19 mouse cellular contexts compared by ENCODE assay signal in the genomic region with DNA sequence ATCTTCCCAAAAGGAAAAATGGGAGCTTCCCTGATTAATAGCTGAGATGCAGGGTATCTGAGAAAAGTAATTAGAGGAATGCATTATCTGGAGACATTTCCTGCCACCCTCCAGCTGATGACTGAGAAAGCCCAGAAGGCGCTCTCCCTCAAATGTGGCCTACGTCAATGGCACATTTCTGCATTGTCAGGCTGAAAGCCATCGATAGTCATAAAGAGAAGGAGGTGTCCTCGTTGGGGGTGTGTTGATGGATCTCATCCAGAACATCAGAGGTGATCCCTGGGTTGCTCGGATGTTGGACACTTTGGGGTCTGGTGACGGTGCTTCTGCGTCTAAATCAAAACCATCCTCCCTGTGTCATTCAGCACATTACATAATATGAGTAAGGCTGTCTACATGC.
DNase-seq lines count a peak whose midpoint lies in the region; ATAC-seq and TF ChIP-seq lines count a peak whose summit lies in the region.
"Had no signal": no experiment of that assay in that cellular context is flagged by ENCODE, and none has a peak within 500 bp of the region (broad histone marks: within the 10 kb centered on the region; RNA-seq: fewer than 3 reads in every experiment).

No protein-coding gene starts in this region.

- no peak for DNase-seq in kidney, adult 2 months
- peak; percentile 39 for DNase-seq in embryo, embryonic 10.5 days (ENCODE audit: low spot score)
- DNase-seq in embryo, embryonic 9.5 days (ENCODE audit: extremely low spot score): peak; percentile 22
- DNase-seq in hindbrain, postnatal 0 days (ENCODE audit: low spot score): no peak
- DNase-seq in cerebellum, postnatal 4 days (ENCODE audit: low spot score in 2 of 2): no peak
- DNase-seq in kidney, adult 18-20 months: no peak
- DNase-seq: adrenal gland, adult 2 months; cerebellum, adult 2 months; cerebellum, postnatal 36 days; kidney, postnatal 10 days; liver, embryonic 13.5 days; midbrain, embryonic 14.5 days; spleen, adult 18-20 months; thymus, postnatal 36 days had no signal

- H3K4me3 ChIP-seq in kidney, embryonic 15.5 days (replicated peaks): no peak overlapping the region
- no peak overlapping the region for H3K4me3 ChIP-seq in kidney, adult 2 months (ENCODE audit: insufficient read depth, low read depth, low read length)
- H3K4me3 ChIP-seq in limb, embryonic 12.5 days (replicated peaks): no peak overlapping the region
- H3K4me3 ChIP-seq in hindbrain, postnatal 0 days (ENCODE audit: low read length): no peak overlapping the region
- H3K4me3 ChIP-seq: liver, embryonic 13.5 days; neural tube, embryonic 15.5 days had no signal

- H3K27ac ChIP-seq in kidney, embryonic 15.5 days: 0 out of 2 replicates have a peak overlapping the region, but pooled peaks have one; percentile 5
- no peak overlapping the region for H3K27ac ChIP-seq in kidney, adult 2 months (ENCODE audit: insufficient read depth, low read depth, low read length)
- no peak overlapping the region for H3K27ac ChIP-seq in limb, embryonic 12.5 days
- H3K27ac ChIP-seq in hindbrain, postnatal 0 days: no peak overlapping the region
- H3K27ac ChIP-seq: liver, embryonic 13.5 days; neural tube, embryonic 15.5 days had no signal

- TF ChIP-seq POLR2A in kidney, adult 2 months (IDR thresholded peaks at IDR 0.05; ENCODE audit: low read depth, low read length): no peak

- ATAC-seq in kidney, embryonic 15.5 days (replicated peaks; ENCODE audit: low FRiP score): no peak
- no peak for ATAC-seq in limb, embryonic 12.5 days (ENCODE audit: insufficient number of reproducible peaks, insufficient read depth, low FRiP score, low TSS enrichment, low read depth)
- no peak for ATAC-seq in hindbrain, postnatal 0 days
- ATAC-seq: hindbrain, embryonic 16.5 days; intestine, postnatal 0 days had no signal

- TF ChIP-seq CTCF in kidney, adult 2 months (conservative IDR thresholded peaks at IDR 0.05; ENCODE audit: insufficient read depth, insufficient read length, low read depth, low read length): no peak
- no peak for TF ChIP-seq CTCF in hindbrain, postnatal 0 days (IDR thresholded peaks at IDR 0.05; ENCODE audit: low read depth)

- no peaks in the 10 kb centered on the region for H3K9me3 ChIP-seq in kidney, embryonic 15.5 days (replicated peaks)
- no peaks in the 10 kb centered on the region for H3K9me3 ChIP-seq in limb, embryonic 12.5 days
- no peaks in the 10 kb centered on the region for H3K9me3 ChIP-seq in hindbrain, postnatal 0 days (ENCODE audit: low read length)
- H3K9me3 ChIP-seq: liver, embryonic 13.5 days; neural tube, embryonic 15.5 days had no signal

- 0 out of 2 replicates have a peak, but pooled peaks cover 16% of the 10 kb centered on the region for H3K4me1 ChIP-seq in kidney, embryonic 15.5 days
- no peaks in the 10 kb centered on the region for H3K4me1 ChIP-seq in kidney, adult 2 months (ENCODE audit: control insufficient read depth, insufficient read depth, low read length)
- peaks cover 32% of the 10 kb centered on the region for H3K4me1 ChIP-seq in limb, embryonic 12.5 days (replicated peaks)
- H3K4me1 ChIP-seq in hindbrain, postnatal 0 days (ENCODE audit: insufficient read depth, low read length): no peaks in the 10 kb centered on the region
- H3K4me1 ChIP-seq: liver, embryonic 13.5 days; neural tube, embryonic 15.5 days had no signal

- 74% methylated on average over 7 of the region's 7 CpGs for WGBS in kidney, embryonic 15.5 days
- WGBS in kidney, adult 2 months: 87% methylated on average over 7 of the region's 7 CpGs
- 21% methylated on average over 7 of the region's 7 CpGs for WGBS in limb, embryonic 12.5 days
- 88% methylated on average over 7 of the region's 7 CpGs for WGBS in hindbrain, postnatal 0 days

- no peaks in the 10 kb centered on the region for H3K27me3 ChIP-seq in kidney, embryonic 15.5 days
- H3K27me3 ChIP-seq in kidney, adult 2 months (replicated peaks; ENCODE audit: control insufficient read depth, insufficient read depth, low read length): no peaks in the 10 kb centered on the region
- H3K27me3 ChIP-seq in limb, embryonic 12.5 days: peaks cover 40% of the 10 kb centered on the region
- no peaks in the 10 kb centered on the region for H3K27me3 ChIP-seq in hindbrain, postnatal 0 days (ENCODE audit: insufficient read depth, low read length)
- H3K27me3 ChIP-seq: liver, embryonic 13.5 days had no signal

- H3K36me3 ChIP-seq in kidney, embryonic 15.5 days: no peaks in the 10 kb centered on the region
- no peaks in the 10 kb centered on the region for H3K36me3 ChIP-seq in kidney, adult 2 months (ENCODE audit: control insufficient read depth, insufficient read depth, low read length)
- H3K36me3 ChIP-seq in limb, embryonic 12.5 days: no peaks in the 10 kb centered on the region
- H3K36me3 ChIP-seq in hindbrain, postnatal 0 days (ENCODE audit: insufficient read depth, low read length): no peaks in the 10 kb centered on the region
- H3K36me3 ChIP-seq: liver, embryonic 13.5 days; neural tube, embryonic 15.5 days had no signal

- H3K9ac ChIP-seq in kidney, embryonic 15.5 days: no peak overlapping the region
- H3K9ac ChIP-seq in limb, embryonic 12.5 days (replicated peaks): no peak overlapping the region
- H3K9ac ChIP-seq in hindbrain, postnatal 0 days (replicated peaks; ENCODE audit: low read length): no peak overlapping the region
- H3K9ac ChIP-seq: liver, embryonic 13.5 days; neural tube, embryonic 15.5 days had no signal

- H3K4me2 ChIP-seq in kidney, embryonic 15.5 days: no peak overlapping the region
- H3K4me2 ChIP-seq in limb, embryonic 12.5 days: peak overlapping the region; percentile 1; the same call in 1 of the 2 replicates
- no peak overlapping the region for H3K4me2 ChIP-seq in hindbrain, postnatal 0 days (ENCODE audit: low read depth, low read length)
- H3K4me2 ChIP-seq: liver, embryonic 13.5 days; neural tube, embryonic 15.5 days had no signal

Comparison
In these comparisons a context has a peak if more than half of its experiments do, and no peak if none do; other contexts are left out.
1. DNase-seq: peak in embryo, embryonic 10.5 days (single experiment) and embryo, embryonic 9.5 days (single experiment); none in kidney, adult 2 months (single experiment), hindbrain, postnatal 0 days (single experiment), cerebellum, postnatal 4 days (0 of 2) and kidney, adult 18-20 months (single experiment).